Mouse (Mus musculus) cortical plate, adult 2 months (tissue): ENCODE data around the gene Kdr. TPM values are rescaled to one million over a fixed set of nuclear protein-coding genes. Genes with fewer than 3 reads are reported as not detected.

Experiments
- H3K27ac ChIP-seq: fragments of 200-500 bp; 2 replicates; pipeline ENCODE4 v1.5.1; 2012; ENCODE audit warnings: low read length, control low read depth, inconsistent platforms; ENCODE audit not compliant: insufficient read depth
- H3K4me1 ChIP-seq: fragments of 200-500 bp; 2 replicates; pipeline ENCODE4 v1.6.1; 2011; ENCODE audit warnings: low read length; ENCODE audit not compliant: control insufficient read depth, insufficient read depth
- H3K4me3 ChIP-seq: fragments of 200-500 bp; 2 replicates; pipeline ENCODE4 v1.5.1; 2011; ENCODE audit warnings: mild to moderate bottlenecking, low read length, control low read depth; ENCODE audit not compliant: insufficient read depth
- CTCF ChIP-seq: fragments of 200-500 bp; IDR thresholded peaks from 2 replicates; pipeline ENCODE4 v1.5.1; 2011; ENCODE audit warnings: mild to moderate bottlenecking, control low read depth, low read length; ENCODE audit not compliant: insufficient read depth; ENCODE audit errors: extremely low read depth
- POLR2A ChIP-seq: fragments of 200-500 bp; IDR thresholded peaks from 2 replicates; pipeline ENCODE4 v1.6.1; 2011; ENCODE audit warnings: mild to moderate bottlenecking, low read length, control low read depth; ENCODE audit not compliant: insufficient read depth; ENCODE audit errors: extremely low read depth
- polyA plus RNA-seq: library from polyadenylated mRNA; depleted of rRNA; stranded (reverse); fragments of >200 nt; gene quantifications from 2 replicates; pipeline ENCODE4 v1.2.3, GENCODE M21; 2012

Kdr gene
- polyA plus RNA-seq, 1 experiment = 7.3 TPM

DNA sequence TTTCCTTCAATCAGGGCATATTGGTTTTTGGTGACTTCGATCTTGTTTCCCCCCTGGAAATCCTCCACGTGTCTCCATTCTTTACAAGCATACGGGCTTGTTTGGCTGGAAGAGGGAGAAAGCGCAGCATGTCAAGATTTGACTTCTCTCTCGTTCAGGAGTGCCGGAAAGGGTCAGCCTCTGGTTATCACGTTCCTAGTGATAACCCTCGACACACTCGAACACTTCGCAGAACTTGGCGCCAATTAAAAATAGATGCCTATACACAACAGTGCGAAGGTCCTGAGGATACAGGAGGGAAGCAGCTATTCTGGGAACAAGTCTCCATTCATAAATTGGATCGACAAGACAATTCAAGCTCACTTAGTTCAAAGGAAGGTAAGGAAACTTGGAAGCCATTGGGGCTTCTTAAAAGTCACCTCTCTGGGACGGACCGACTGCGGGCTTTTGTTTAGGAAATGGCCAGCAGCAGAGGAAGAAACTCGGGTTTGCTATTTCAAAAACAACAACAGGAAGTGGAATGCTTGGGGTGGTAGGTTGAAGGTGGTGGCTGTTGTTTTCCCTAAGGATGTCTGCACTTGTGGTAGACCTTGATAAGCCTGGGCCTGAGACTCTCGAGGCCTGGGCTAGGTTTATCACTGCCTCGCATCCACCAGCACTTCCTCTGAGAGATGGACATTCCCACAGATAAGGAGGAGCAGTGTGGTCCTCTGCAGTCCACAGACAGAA is 16.4 kb downstream of the Kdr start:
- Histone ChIP-seq H3K4me3 (no peak overlapping the region), H3K4me1 (no peaks in the 10 kb centered on the region), H3K27ac (no peak overlapping the region)
- TF ChIP-seq POLR2A (no peak), CTCF (no peak)

DNA sequence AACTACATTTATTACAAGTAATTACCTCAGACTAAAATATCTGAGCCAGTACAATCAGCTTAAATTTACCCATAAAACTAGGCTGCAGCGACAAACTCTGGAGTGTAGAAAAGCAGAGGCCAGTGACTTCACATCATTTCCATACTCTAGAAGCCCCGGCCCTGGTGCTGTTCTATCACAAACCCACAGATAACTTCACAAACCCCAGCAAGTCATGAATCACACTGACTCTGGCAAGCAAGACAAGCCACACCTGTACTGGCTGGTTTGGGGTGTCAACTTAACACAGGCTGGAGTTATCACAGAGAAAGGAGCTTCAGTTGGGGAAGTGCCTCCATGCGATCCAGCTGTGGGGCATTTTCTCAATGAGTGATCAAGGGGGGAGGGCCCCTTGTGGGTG is 18.4 kb downstream of the Kdr start:
- TF ChIP-seq CTCF (no peak), POLR2A (no peak)
- Histone ChIP-seq H3K27ac (no peak overlapping the region), H3K4me3 (no peak overlapping the region), H3K4me1 (no peaks in the 10 kb centered on the region)

DNA sequence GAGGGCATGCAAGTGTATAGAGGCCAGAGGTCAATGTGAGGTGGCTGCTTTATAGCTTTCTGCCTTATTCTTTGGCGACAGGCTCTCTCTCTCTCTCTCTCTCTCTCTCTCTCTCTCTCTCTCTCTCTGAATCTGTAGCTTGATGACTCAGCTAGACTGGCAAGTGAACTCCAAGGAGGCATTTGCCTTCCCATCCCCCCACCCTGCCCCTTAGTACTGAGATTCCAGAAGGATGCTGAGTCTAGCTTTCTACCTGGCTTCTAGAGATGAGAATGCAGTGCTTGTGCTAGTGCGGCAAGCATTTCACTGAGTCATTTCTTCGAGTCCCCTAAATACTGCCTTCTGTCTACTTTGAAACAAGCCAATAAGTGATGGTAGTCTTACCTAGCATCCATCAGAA is 21.7 kb downstream of the Kdr start:
- Histone ChIP-seq H3K4me3 (no peak overlapping the region), H3K27ac (no peak overlapping the region), H3K4me1 (no peaks in the 10 kb centered on the region)
- TF ChIP-seq CTCF = no peak
- no peak for TF ChIP-seq POLR2A

DNA sequence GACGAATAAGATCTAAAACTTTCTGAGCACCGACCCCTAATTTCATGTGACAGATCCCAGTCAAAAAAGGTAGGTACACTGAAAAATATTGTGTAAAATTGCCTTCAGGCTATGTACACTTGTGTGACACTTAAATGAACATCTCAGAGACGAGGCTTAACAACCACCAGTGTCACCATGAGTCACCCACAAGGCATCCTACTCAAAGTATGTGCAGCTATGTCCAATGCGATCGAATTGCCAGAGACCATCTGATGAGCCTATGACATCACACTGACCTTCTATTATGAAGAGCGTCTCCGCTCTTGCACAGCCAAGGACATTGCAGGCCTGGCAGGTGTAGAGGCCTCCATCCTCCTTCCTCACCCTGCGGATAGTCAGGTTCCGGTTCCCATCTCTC is 22.4 kb downstream of the Kdr start:
- H3K4me1 ChIP-seq = no peaks in the 10 kb centered on the region
- no peak overlapping the region for H3K27ac ChIP-seq
- no peak for TF ChIP-seq CTCF
- TF ChIP-seq POLR2A = no peak
- no peak overlapping the region for H3K4me3 ChIP-seq

DNA sequence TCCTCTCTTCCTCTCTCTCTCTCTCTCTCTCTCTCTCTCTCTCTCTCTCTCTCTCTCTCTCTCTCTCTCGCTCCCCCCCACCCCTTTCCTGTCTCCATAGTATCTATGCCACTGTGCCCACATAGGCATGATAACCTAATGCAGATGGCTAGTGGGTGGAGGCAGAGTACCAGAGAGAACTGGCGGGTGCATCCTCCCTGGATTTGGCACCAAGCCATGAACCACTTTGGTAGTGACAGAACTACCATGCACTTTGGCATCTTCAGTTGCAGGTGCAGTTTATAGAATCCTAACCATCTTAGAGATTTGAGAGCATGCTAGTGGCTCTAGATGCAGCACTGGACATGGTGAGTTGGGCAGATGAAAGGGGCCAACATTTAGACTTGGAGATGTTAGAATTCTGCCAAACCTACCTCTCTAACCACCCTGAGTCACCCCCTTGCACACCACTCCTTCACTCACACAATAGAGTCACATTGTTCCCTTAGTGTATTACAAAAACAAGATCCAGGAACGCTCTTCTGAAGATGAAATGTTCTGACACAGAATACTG is 23.4 kb downstream of the Kdr start:
- Histone ChIP-seq H3K27ac (no peak overlapping the region), H3K4me1 (no peaks in the 10 kb centered on the region), H3K4me3 (no peak overlapping the region)
- TF ChIP-seq POLR2A = no peak
- no peak for TF ChIP-seq CTCF

DNA sequence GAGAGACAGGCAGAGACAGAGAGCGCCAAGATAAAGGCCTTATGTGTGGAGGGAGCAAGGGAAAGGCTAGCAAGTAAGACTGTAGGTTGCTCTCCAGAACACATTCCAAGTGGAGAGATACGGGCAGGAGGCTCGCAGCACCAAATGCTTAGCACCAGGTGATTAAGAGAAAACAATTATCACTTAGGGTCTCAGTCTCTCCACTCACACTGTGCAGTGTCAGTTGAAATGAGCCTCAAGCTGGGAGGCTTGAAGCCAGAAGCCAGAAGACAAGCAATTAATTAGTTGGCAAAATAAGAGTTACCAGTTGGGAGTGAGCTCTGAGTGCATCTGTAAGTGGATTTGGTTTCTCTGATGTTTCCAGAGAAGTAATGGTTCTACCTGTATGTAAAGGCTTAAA is 24.0 kb downstream of the Kdr start:
- no peak overlapping the region for H3K27ac ChIP-seq
- no peak overlapping the region for H3K4me3 ChIP-seq
- H3K4me1 ChIP-seq = no peaks in the 10 kb centered on the region
- TF ChIP-seq POLR2A (no peak), CTCF (no peak)

DNA sequence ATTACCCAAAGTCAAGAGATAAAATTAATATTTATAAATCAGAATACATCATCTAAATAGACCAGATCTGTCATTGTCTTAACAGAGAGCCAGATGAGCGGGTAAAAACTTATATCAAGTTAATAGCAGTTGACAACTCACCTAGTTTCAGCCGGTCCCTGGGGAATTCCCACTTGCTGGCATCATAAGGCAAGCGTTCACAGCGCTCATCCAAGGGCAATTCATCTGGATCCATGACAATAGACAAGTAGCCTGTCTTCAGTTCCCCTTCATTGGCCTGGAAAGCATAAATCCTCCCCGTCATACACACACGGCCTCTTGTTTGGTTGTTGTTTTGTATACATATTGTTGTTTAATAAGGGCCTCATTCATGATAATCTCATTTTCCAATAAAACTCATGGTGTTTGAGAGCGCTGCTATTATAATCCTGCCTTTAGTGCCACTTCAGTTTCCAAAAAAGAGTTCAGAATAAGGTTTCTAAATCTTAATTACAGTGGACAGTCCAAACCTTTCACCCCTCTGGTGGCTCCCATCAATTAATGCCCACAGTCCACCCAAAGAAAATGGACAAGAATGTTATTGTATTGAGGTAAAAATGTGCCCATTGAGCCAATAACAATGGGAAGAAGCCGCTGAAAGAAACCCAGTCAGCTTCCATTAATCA is 26.0 kb downstream of the Kdr start:
- TF ChIP-seq CTCF (no peak), POLR2A (no peak)
- Histone ChIP-seq H3K4me3 (no peak overlapping the region), H3K27ac (no peak overlapping the region), H3K4me1 (no peaks in the 10 kb centered on the region)

DNA sequence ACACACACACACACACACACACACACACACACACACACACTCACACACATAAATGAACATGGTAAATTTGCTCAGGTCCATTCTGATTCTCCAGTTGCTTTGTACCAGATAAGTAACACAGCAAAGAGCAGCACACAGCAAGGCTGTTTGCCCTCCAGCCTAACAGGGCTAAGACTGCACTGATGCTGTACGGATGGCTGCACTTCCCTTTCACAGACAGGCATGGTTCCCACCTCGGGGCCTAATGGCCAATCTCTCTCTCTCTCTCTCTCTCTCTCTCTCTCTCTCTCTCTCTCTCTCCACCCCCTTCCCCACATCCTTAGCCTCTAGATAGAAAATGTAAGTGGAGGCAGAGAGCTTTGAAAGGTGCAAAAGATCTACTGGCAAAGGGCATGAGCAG is 27.4 kb downstream of the Kdr start:
- TF ChIP-seq POLR2A (no peak), CTCF (no peak)
- no peak overlapping the region for H3K27ac ChIP-seq
- H3K4me3 ChIP-seq = no peak overlapping the region
- H3K4me1 ChIP-seq = no peaks in the 10 kb centered on the region

DNA sequence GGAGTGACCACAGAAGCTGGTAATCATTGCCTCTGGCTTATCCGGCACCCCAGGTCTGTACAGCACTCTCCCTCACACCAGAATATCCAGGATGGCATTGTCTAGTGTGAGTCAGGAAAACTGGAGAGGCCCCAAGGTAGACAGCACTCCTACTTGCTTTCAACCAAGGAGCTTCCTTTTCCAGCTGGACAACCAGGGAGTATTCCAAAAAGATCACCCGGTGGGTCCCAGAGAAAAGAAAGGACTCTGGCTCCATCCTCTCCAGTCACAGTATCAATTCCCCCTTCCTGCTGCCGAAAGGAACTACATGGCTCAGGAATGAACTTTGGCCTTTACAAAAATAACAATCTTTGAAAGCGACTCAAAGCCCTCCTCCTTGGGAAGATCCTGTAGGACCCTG is 32.9 kb downstream of the Kdr start:
- no peak overlapping the region for H3K27ac ChIP-seq
- TF ChIP-seq POLR2A = no peak
- no peak for TF ChIP-seq CTCF
- H3K4me3 ChIP-seq = no peak overlapping the region
- no peaks in the 10 kb centered on the region for H3K4me1 ChIP-seq

DNA sequence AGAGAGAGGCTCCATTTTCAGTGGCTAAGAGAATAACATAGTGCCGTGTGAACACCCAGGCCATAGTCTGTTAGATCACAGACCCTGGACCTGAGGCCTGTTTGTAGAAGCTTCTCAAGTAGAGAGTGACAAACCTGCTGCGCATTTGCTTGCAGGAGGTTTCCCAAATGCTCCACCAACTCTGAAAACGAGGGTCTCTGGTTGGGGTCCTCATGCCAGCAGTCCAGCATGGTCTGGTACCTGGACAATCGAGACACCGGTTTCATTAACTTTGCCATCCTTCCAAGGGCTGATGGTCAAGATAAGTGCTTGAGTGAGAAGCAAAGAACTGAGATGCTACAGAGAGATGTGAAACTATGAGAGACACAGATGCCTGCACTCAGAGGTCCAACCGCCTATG is 35.0 kb downstream of the Kdr start:
- TF ChIP-seq CTCF (no peak), POLR2A (no peak)
- Histone ChIP-seq H3K4me1 (peaks cover 4% of the 10 kb centered on the region; the same call in 1 of the 2 replicates), H3K4me3 (no peak overlapping the region), H3K27ac (no peak overlapping the region)
